Mouse (Mus musculus) thymus, adult 18-20 months (tissue): ENCODE results near the gene Nudt17.
"Not testable (repeated sequence)": the region's sequence is repeated elsewhere in the genome, so short reads cannot be mapped to it uniquely, and the experiment has no call there.

Source experiments
- DNase-seq, 2 experiments: peaks; one replicate each; pipeline ENCODE4 v3.0.0; 2022; ENCODE audit warnings: mixed read lengths in 2 of 2

Nudt17 gene

DNA sequence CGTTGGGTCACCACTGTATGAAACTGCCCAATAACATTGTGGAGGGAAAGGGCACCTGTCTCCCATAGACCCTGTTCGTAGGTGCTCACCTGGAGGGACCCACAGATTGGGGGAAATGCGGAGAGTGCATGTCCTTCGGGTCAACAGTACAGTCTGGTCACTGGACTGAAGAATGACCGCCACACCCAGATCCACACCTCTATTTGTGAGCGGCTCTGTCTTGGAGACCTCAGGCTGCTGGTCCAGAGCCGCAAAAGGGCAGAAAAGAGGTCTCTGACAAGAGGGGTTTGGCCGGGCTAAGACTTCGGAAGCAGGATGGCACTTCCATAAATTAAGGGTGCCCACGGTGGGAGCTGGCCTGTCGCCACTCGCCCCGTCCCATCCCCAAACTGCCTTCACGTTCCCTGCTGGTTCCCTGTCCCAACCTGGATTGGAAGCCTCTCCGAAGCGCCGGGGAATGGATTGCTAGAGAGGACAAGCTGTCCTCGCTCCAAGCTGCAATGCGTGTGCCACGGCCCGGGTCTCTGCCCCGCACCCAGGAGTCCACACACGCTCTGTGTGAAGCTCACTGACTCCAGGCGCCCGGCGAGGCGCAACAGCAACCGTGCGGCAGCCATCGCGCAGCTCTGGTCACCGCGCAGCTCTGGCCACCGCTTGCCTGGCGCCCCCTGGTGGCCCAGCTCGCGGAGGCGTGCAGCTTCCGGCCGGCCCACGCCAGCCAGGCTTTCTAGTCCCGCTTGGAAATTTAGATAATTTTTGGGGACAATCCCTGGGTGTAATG is at the start of gene Nudt17:
Nudt17 (minus strand) TSS at position 660 of the 781 bp plus-strand sequence.
- DNase-seq, result peak; percentile 28 to 35

DNA sequence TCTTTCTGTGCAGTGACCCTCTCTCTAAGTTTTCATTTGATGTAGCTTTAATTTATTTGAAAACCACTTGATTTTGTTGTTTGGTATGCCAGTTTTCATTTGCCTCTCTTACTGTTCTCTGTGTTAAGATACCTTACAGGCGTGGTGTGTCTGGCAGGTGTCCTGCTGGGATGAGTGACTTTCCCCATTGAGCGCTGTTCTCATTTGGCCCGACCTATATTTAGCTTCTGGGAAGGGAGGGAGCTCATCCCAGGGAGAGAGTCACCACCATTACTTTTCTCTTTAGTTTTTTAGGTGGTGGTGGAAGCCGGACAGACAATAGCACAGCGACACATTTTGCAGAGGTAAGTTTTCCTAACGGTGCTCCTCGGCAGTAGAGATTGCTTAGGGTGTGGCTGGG is 49.3 kb upstream of the Nudt17 start:
- DNase-seq, result no peak

DNA sequence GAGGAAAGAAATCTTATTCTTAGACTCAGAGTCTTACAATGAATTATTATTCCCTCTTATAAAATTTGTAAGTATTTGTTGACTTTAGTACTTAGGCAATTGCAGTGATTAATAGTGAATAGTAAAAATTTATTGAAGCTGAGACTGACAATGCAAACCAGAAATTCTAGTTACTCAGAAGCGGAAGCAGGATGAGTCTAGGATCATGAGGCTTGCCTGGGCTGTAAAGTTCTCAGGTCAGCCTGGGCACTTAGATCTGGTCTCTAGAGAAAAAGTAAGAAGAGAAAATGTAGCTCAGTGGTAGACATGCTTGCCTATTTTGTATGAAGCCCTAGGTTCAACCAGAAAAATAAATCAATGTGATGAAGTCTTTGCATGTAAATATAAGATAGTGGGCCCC is 47.6 kb upstream of the Nudt17 start:
- DNase-seq, result no peak

DNA sequence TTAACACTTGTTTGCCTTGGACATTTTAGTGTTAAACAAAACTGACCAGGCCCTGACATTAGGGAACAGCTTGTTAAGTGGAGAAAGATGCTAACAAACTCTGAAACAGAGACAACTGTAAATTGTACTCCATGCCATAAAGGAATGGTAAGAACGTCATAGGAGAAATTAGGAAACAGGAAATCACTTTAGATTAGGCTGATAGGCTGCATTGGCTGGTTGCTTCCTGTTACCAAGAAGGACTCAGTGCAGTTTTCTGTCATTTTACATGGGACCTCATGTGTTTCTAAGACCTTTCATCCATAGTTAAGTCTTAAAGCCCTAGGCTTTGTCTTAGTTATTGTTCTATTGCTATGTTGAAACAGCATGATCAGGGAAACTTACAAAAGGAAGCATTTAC is 38.5 kb upstream of the Nudt17 start:
- DNase-seq, result no peak

DNA sequence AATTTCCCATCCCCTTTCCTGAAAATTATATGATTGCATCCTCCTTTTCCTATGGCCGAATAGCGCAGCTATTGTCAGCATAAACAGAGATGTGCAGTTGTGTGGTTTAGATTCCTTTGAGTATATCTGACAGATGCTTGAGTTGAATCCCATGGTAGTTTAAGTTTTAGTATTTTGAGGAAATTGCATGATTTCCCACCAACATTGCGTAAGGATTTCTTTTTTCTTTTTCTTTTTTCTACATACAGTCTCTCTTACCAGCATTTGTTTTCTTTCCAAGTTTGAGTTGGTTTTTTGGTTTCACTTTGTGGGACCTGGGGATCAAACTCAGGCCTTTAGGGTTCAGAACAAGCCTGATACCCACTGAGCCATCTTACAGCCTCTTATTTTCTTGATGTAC is 36.0 kb upstream of the Nudt17 start:
- no peak for DNase-seq

DNA sequence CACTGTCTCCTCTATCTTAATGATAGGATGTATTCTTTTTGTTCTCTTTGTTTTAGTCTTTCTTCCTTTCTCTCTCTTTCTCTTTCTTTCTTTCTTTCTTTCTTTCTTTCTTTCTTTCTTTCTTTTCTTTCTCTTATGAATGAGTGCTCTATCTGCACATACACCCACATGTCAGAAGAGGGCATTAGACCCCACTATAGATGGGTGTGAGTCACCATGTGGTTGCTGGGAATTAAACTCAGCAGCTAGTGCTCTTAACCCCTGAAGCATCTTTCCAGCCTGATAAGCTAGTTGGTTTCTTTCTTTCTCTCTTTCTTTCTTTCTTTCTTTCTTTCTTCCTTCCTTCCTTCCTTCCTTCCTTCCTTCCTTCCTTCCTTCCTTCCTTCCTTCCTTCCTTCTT is 31.9 kb upstream of the Nudt17 start:
- DNase-seq, result not testable (repeated sequence)

DNA sequence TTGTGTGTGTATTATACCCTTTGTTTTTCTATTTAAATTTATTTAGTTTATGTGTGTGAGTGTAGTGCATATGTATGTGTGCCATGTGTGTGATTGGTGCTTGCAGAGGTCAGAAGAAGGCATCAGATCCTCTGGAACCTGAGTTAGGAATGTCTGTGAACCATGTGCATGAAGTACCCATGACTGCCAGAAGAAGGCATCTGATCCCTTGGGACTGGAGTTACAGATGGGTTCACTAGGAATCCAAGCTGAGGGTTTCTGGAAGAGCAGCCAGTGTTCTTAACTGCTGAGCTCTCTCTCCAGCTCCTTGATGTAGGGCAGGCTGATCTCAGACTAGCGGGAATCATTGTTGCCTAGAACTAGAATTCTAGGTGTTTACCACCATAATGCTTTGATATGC is 29.6 kb upstream of the Nudt17 start:
- no peak for DNase-seq

DNA sequence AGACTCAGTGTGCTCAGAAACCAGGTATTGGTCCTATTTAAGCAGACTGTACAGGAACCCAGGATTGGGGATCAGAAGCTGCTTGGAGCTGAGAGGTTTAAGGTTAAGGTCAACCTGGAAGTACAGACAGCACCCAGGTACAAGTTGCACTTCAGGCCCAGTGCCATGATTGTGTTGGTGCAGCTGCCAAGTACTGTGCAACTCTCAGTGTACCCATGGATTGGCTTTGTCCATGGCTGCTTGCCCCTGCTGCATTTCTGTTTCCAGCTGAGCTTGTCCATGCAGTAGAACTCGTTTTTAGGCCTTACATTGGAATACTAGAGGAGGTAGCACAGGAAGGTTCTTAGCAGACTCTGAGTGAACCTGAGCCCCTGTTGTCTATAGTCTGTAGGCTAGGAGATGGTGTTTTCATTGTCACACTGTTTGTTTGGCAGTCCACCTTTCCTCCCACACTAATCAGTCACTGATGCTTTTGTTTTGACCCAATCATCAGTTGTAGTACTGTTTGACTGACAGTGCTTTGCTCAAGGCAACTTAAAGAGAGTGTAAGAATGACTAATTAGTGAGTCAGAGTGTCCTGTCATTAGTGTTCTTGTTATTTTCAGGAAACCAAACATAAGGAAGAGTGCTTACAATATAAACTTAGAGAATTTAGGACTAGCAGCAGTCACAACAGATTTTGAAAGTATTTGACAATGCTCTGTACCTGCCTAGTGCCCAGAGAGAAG is 28.8 kb upstream of the Nudt17 start:
- no peak for DNase-seq

DNA sequence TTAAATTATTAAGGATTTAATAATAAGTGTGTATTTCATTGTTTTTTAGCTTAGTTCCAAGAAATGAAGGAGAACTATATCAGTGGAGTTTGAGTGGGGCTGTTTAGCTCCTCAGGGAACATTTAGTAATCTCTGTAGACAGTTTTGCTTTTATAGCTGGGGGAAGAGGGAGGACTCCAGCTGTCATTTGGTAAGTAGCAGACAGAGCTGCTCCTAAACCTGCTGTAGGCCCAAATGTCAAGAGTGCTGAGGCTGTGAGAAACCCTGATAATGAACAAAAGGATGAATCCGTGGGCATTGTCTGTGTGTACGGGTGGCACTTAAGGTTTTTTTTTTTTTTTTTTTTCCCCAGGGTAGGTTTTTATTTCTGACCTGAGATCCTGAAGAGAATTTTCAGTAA is 26.8 kb upstream of the Nudt17 start:
- DNase-seq, result no peak

DNA sequence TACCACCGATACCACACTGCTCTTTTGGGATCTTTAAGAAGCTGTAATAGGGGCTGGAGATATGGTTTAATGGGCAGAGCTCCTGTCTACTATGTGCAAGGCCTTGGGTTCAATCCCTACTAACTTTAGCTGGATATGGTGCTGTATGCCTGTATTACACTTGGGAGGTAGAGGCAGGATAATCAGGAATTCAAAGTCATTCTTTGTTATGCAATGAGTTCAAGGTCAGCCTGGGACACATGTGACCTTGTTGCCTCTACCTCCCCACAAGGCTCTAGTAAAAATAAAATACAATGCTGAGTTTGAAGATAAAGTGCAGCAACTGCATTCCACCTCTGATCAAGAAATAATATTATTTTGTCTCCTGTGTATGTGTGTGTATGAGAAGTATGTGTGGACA is 25.6 kb upstream of the Nudt17 start:
- DNase-seq, result no peak

DNA sequence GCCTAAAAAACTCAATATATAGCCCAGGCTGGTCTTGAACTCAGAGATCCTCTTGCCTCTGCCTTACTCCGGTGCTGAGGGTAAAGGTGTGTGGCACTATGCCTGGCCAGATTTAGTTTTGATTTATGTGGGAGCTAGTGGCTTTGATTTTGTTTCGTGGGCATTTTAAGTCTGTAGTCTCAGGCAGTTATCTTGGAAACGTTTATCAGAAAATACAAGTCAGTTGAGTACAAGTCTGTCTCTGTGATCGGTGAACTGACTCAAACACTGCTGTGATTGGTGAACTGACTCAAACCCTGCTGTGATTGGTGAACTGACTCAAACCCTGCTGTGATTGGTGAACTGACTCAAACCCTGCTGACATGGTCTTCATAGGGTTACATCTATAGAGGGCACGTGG is 22.4 kb upstream of the Nudt17 start:
- no peak for DNase-seq

DNA sequence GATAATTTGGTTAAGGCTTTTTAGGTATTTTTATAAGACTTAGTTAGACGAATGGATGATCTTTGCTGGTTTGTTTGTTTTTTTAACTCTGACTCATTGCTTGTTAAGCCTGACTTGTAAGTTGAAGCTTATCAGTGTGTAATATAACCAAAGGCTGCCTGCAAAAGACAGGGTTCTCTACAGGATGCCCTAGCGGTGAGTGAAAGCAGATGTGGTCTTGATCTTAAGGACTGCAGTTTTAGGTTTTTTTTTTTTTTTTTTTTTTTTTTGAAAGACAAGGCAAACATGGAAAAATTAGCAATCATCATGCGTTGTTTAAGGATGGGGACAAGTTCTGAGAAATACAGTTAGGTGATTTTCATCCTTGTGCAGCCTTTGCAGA is 21.0 kb upstream of the Nudt17 start:
- no peak for DNase-seq

DNA sequence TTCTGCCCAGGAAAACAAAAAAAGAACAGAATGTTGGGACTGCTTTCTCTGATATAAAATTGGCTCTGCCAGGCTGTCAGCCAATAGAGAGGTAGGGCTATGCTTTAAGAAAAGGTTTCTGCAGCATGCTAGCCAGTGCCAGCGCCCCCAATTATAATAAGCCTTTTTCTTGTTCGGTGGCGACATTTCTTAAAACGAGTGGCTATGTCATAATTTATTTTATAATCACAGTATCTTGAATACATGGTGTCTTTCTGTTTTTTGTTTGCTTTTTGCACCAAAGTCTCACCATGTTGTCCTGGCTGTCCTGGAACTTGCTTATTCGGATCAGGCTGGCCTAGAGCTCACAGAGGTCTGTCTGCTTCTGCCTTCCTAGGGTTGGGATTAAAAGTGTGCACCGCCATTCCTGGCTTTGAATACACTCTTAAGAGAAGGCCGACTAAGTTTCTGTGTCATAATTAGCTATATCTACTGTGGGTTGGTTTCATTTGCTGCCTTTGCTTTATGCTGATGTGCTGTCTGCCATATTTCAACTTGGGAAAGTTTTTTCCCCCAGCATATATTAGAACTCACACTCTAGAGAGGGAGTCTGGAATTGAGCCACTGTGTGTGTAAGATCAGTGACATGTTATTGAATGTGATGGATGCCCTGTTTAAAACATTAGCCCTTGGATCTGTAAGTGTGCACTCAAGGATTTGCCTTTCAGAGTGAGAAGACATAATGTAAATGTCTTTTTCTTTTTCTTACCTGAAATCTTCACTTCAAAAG is 20.5 kb upstream of the Nudt17 start:
- DNase-seq, result no peak

DNA sequence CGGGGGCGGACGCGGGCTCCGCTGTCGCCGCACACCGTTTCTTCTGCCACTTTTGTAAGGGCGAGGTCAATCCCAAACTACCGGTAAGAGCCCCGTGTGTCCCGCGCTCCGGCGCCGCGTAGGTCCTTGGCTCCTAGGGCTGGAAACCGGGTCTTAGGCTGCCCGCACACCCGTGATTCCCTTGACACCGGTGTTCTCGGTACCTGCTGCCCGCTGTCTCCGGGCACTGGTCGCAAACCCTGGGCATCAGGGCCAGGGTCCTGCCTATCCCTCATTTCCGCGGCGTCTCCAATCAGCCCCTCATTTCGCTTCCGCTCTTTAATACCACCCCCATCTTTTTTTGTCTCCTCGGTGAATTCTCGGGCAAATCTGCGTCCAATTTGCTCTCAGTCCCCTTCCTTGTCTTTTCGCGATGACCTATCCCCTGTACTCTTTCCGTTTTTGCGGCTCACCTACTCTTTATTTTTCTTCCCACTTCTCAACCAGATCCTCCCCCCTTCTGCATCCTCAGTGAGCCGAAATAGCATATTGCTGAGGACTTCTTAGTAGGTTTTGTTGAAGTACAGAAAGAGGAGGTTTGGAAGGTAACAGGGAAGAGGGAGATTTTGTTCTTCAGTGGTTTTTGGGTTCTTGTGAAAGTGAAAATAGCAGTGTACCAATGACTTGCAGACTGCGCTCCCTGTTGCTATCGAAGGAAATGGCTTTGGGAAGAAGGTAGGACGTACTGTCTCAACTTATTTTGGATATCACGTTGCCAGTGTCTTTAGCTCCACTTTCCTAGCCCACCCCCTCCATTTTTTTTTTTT is 19.7 kb upstream of the Nudt17 start:
- DNase-seq, result no peak

DNA sequence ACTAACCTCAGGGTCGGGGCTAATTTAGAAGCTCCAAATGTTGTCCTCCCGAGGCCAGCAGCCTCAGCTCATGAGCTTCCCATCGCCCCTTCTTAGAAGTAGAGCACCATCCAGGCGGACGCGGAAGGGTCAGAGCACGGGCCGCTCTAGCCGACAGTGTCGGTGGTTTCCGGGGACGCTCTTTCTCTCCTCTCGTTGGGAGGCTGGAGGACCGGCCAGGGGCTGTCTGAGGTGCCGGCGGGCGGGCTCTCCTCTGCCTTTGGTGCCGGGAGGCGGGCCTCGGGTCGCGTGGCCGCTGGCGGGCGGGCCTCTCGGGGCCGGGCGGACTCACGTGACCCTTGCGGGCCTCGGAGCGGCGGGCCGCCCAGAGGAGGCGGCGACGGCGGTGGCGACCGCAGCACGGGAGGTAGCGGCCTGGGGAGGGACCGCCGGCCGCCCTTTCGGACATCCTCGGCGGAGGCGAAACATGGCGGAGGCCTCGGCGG is 19.0 kb upstream of the Nudt17 start, which contains the start of the genes Polr3c and Rnf115:
Polr3c (minus strand) TSS at position 286 of the 485 bp plus-strand sequence.
Rnf115 (plus strand) TSS at position 322 of the 485 bp plus-strand sequence.
- peak; percentile 90 for DNase-seq

DNA sequence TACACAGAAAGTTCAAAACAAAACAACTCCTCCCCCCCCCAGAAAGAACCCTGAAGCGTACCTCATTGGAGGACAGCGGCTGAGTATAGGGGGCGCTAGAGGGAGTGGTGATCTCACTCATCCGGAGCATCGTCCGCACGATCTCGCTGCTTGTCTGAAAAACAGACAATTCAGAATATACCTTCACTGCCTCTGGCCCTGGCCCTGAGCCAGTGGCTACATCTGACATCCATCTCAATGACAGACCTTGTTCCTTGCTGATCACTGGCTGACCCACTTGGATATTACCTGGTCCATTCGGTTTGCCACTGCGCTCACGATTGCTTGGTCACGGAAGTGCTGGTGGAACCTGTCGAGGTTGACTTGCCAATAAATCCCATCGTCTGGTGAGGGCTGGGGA is 10.8 kb upstream of the Nudt17 start:
- DNase-seq, result no peak

DNA sequence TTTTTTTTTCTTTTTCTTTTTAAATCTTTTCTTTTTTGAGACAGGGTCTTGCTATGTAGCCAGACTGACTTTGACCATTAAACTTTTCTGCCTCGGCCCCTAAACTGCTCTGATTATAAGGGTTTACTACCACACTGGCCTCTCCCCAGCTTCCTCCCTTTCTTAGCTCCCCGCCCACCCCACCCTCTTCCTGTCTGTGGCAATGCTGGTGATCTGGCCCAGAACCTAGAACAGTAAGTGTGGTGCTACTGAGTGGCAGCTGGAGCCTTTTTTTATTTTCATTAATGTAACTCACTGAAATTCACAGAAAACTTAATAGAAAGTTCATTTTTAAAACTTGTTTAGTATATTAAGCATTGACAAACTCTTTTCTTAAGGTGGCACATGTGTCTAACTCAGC is 7.5 kb upstream of the Nudt17 start:
- no peak for DNase-seq

DNA sequence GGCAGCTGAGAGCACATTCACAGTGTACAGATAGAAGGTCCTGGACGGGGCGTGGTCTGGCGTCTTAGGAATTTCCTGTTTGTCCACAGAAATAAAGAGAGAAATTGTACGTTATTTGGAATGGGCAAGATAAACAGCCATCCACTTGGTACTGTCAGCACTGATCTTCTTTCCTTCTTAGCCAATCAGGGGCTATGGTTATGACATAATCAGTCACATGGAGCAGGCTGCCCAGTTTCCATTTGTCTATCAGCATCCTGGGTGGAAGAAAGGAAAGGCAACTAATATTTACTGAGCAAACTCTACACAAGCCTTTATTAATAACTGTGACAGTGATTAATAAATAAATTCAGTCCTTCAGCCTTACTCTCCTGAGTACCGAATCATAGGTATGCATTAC is 5.9 kb upstream of the Nudt17 start:
- no peak for DNase-seq

DNA sequence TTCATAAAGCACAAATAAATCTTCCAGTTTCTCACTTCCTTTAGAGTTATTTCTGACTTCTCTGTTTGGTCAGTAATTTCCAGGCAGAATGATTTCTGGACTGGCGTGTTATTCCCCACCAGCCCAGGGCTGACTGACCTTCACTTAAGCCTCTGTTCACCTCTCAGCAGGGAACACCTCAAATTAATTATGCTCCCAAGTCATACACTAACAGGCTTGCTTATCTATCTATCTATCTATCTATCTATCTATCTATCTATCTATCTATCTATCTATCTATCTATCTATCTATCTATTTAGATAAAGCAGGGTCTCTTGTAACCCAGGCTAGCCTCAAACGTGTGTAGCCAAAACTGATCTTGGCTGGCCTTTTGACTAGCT is 312 bp upstream of the Nudt17 start:
- no peak for DNase-seq

DNA sequence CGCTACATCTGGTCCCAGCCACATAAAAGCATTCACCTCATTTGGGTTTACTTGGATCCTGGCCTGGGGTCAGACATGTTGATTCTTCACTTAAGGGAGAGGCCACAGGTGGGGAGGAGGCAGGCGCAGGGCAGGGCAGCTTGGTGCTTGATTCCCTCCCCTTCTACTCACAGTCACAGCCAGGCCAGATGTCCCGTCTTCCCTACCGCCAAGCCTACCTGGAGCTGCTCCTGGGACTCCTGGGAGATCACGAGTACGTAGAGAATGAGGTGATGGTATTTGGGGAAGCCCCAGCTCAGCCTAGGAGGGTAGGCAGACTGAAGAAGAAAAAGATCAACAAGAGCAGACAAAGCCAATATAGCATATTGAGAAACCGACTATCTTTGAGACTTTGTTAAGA is 1.4 kb downstream of the Nudt17 start:
- no peak for DNase-seq

DNA sequence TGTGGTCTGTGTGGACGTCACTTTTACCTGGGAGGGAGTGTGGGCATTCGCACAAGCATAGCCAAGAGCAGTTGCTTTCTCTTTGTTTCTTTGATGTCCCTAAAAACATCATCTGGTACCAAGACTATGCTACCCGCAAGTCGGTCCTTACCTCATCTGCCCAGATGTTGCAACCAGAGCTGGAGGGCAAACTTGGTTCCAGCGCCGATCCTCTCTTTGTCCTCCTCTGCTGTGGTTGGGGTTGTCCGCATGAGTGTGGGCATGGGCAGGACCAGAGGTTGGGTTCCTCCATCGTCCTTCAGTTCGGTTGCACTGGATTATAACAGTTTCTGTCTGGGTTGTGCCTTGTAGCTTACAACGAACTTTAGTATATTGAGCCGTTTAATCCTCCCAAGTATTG is 2.1 kb downstream of the Nudt17 start:
- DNase-seq, result no peak

DNA sequence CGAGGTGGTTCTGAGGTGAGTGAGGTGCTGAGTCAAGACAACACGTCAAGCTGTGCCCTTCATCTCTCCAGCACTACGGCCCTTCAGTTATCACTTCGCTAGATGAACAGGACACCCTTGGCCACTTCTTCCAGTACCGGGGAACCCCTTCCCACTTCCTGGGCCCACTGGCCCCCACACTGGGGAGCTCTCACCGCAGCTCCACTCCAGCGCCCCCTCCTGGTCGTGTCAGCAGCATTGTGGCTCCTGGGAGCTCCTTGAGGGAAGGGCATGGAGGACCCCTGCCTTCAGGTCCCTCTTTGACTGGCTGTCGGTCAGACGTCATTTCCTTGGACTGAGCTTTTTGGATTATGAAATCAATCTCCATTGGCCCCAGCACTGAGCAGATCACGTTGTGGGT is 3.6 kb downstream of the Nudt17 start:
- no peak for DNase-seq

DNA sequence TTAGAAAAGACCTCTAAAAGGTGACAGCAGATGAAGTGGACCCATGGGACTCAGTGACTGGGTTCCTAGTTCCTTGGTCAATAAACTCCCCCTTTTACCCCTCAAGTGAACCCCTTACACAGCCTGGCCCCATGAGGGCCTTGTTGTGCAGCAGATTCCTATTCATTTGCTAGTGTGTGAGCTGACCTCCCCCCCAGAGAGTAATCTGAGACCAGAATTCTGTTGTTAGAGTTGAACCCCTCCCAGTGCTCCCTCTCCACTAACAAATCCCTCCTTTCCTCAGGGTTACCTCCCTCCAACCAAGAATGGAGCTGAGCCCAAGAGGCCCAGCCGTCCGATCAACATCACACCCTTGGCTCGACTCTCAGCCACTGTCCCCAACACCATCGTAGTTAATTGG is 7.4 kb downstream of the Nudt17 start:
- DNase-seq, result no peak
